Mouse (Mus musculus): ENCODE measurements around the gene Cabp4. TPM values are rescaled to one million over a fixed set of nuclear protein-coding genes. Genes with fewer than 3 reads are reported as not detected.

The Cabp4 gene
- total RNA-seq, 2 experiments from 2014 or later: not detected

- no peak for DNase-seq
Observed at GRCm38 (mm10) chr19:4100718-4101261, 43.0 kb downstream of the Cabp4 start.

- peak; percentile 74 for DNase-seq
Observed at GRCm38 (mm10) chr19:4099837-4100717, 43.8 kb downstream of the Cabp4 start, which contains the start of gene Pitpnm1. Pitpnm1 (plus strand) TSS chr19:4099998.

GRCm38 (mm10) chr19:4099056-4099455, 44.8 kb downstream of the Cabp4 start:
- DNase-seq: peak; percentile 95

GRCm38 (mm10) chr19:4098426-4098825, 45.4 kb downstream of the Cabp4 start:
- no peak for DNase-seq

GRCm38 (mm10) chr19:4097441-4097825, 46.4 kb downstream of the Cabp4 start:
- no peak for DNase-seq

- peak; percentile 99 for DNase-seq
Observed at GRCm38 (mm10) chr19:4096642-4097440, 47.0 kb downstream of the Cabp4 start, which contains the start of gene Cdk2ap2. Cdk2ap2 (plus strand) TSS chr19:4097182.

GRCm38 (mm10) chr19:4095802-4096201, 48.0 kb downstream of the Cabp4 start:
- DNase-seq: no peak

GRCm38 (mm10) chr19:4094774-4095303, 49.0 kb downstream of the Cabp4 start:
- no peak for DNase-seq

GRCm38 (mm10) chr19:4094348-4094747, 49.5 kb downstream of the Cabp4 start:
- DNase-seq: no peak

GRCm38 (mm10) chr19:4093772-4094171, 50.1 kb downstream of the Cabp4 start:
- no peak for DNase-seq

- DNase-seq: no peak
Observed at GRCm38 (mm10) chr19:4092750-4093149, 51.1 kb downstream of the Cabp4 start.

- no peak for DNase-seq
Observed at GRCm38 (mm10) chr19:4091383-4091782, 52.5 kb downstream of the Cabp4 start.

- no peak for DNase-seq
Observed at GRCm38 (mm10) chr19:4090446-4090845, 53.4 kb downstream of the Cabp4 start.

- no peak for DNase-seq
Observed at GRCm38 (mm10) chr19:4089128-4089527, 54.7 kb downstream of the Cabp4 start.

GRCm38 (mm10) chr19:4088146-4088545, 55.7 kb downstream of the Cabp4 start:
- no peak for DNase-seq

GRCm38 (mm10) chr19:4087090-4087489, 56.7 kb downstream of the Cabp4 start:
- DNase-seq: no peak

GRCm38 (mm10) chr19:4086156-4086555, 57.7 kb downstream of the Cabp4 start:
- DNase-seq: no peak

Other genes with a start within 250 kb of the Cabp4 start
- 10 to 100 TPM; 13.6 to 31.1 TPM for gene Tcirg1, start 236.9 kb downstream of the Cabp4 start, total RNA-seq (2021)
- 100 to 1,000 TPM; 181 to 205 TPM for gene Ndufs8, start 231.3 kb downstream of the Cabp4 start, total RNA-seq (2021)
- 1 to 10 TPM; 4.2 to 5.7 TPM for gene Aldh3b1, start 214.2 kb downstream of the Cabp4 start, total RNA-seq (2021)
- 10 to 100 TPM; 19.6 to 20.1 TPM for gene Unc93b1, start 208.8 kb downstream of the Cabp4 start, total RNA-seq (2021)
- gene Aldh3b3, start 185.4 kb downstream of the Cabp4 start, total RNA-seq (2021): not detected
- 1 to 10 TPM in 1 of 2 experiments, under 1 TPM in 1; 0.63 to 1.0 TPM for gene Aldh3b2, start 171.7 kb downstream of the Cabp4 start, total RNA-seq (2021)
- 1 to 10 TPM; 4.8 to 5.3 TPM for gene Acy3, start 157.5 kb downstream of the Cabp4 start, total RNA-seq (2021)
- gene Tbx10, start 151.3 kb downstream of the Cabp4 start, total RNA-seq (2021): not detected
- gene Nudt8, start 143.5 kb downstream of the Cabp4 start, total RNA-seq (2021): 10 to 100 TPM; 18.3 to 20.2 TPM
- gene Gm49405, start 143.4 kb downstream of the Cabp4 start, total RNA-seq (2021): under 1 TPM; 0.23 to 0.47 TPM
- 1 to 10 TPM in 1 of 2 experiments, under 1 TPM in 1; 0.66 to 1.2 TPM for gene Doc2g, start 140.7 kb downstream of the Cabp4 start, total RNA-seq (2021)
- 100 to 1,000 TPM; 297 to 355 TPM for gene Ndufv1, start 131.2 kb downstream of the Cabp4 start, total RNA-seq (2021)
- gene Gstp1, start 106.0 kb downstream of the Cabp4 start, total RNA-seq (2021): 100 to 1,000 TPM; 220 to 231 TPM
- 10 to 100 TPM; 61.6 to 63.6 TPM for gene Gstp2, start 98.0 kb downstream of the Cabp4 start, total RNA-seq (2021)
- gene Gstp3, start 84.5 kb downstream of the Cabp4 start, total RNA-seq (2021): under 1 TPM in 1 of 2 experiments, not detected in 1; 0.79 TPM
- not detected for gene Cabp2, start 62.5 kb downstream of the Cabp4 start, total RNA-seq (2021)
- gene Cdk2ap2, start 46.9 kb downstream of the Cabp4 start, total RNA-seq (2021): 10 to 100 TPM; 18.1 to 18.2 TPM
- 1 to 10 TPM; 4.2 to 5.5 TPM for gene Pitpnm1, start 44.0 kb downstream of the Cabp4 start, total RNA-seq (2021)
- 10 to 100 TPM; 46.5 to 47.1 TPM for gene Aip, start 18.2 kb downstream of the Cabp4 start, total RNA-seq (2021)
- not detected for gene Gpr152, start 4.2 kb downstream of the Cabp4 start, total RNA-seq (2021)
- gene Coro1b, start 4.6 kb upstream of the Cabp4 start, total RNA-seq (2021): 10 to 100 TPM; 41.1 to 48.6 TPM
- gene Ptprcap, start 9.6 kb upstream of the Cabp4 start, total RNA-seq (2021): 1 to 10 TPM in 1 of 2 experiments, under 1 TPM in 1; 0.49 to 2.0 TPM
- gene Rps6kb2, start 19.3 kb upstream of the Cabp4 start, total RNA-seq (2021): 10 to 100 TPM; 25.3 to 30.9 TPM
- 10 to 100 TPM; 33.1 to 47.1 TPM for gene Carns1, start 31.4 kb upstream of the Cabp4 start, total RNA-seq (2021)
- gene Tbc1d10c, start 47.3 kb upstream of the Cabp4 start, total RNA-seq (2021): 1 to 10 TPM; 3.2 to 3.8 TPM
- 100 to 1,000 TPM; 339 to 348 TPM for gene Ppp1ca, start 48.0 kb upstream of the Cabp4 start, total RNA-seq (2021)
- 1 to 10 TPM; 4.1 to 6.0 TPM for gene Rad9a, start 57.6 kb upstream of the Cabp4 start, total RNA-seq (2021)
- 1 to 10 TPM in 1 of 2 experiments, under 1 TPM in 1; 0.47 to 2.2 TPM for gene Clcf1, start 70.2 kb upstream of the Cabp4 start, total RNA-seq (2021)
- gene AC109138.7, start 70.3 kb upstream of the Cabp4 start, total RNA-seq (2021): not detected
- gene Pold4, start 87.9 kb upstream of the Cabp4 start, total RNA-seq (2021): 10 to 100 TPM; 26.1 to 31.9 TPM
- gene Ssh3, start 125.1 kb upstream of the Cabp4 start, total RNA-seq (2021): 1 to 10 TPM; 4.9 to 6.3 TPM
- 1 to 10 TPM; 1.2 to 1.3 TPM for gene Ankrd13d, start 139.1 kb upstream of the Cabp4 start, total RNA-seq (2021)
- 10 to 100 TPM; 28.1 to 41.2 TPM for gene Grk2, start 162.2 kb upstream of the Cabp4 start, total RNA-seq (2021)